Mouse (Mus musculus): ENCODE data around the gene Clmn.

DNA sequence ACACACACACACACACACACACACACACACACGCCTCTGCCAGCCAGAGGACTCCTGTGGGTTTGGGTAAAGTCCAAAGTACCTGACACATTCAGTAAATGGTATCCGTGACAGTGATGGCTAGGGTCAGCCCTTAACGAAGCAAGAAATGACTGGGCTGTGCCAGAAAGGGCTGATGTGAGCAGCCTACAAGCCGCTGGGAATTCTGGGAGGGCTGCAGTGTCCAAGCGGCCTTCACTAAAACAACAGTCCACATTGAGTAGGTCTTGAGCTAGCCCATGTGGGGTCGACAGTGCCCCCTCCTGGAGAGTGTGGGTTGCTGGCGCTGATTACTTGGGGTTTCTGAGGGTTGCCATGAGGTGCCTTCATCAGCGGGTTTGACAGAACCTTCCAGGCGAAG, 33.8 kb upstream of the Clmn start:
- TF ChIP-seq CTCF (IDR thresholded peaks at IDR 0.05; ENCODE audit: control insufficient read depth, insufficient read depth, insufficient read length) (no peak), FOSL1 (IDR thresholded peaks at IDR 0.05; ENCODE audit: insufficient read depth, low read length, poor library complexity, severe bottlenecking) (no peak), USF1 (IDR thresholded peaks at IDR 0.05; ENCODE audit: low read depth) (no peak), MAX (IDR thresholded peaks at IDR 0.05) (no peak)
